Mouse (Mus musculus): ENCODE results near the gene Prc1. TPM values are rescaled to one million over a fixed set of nuclear protein-coding genes. Genes with fewer than 3 reads are reported as not detected.
"Not testable (repeated sequence)": the region's sequence is repeated elsewhere in the genome, so short reads cannot be mapped to it uniquely, and the experiment has no call there.

Gene Prc1
- polyA plus RNA-seq, 1 experiment = 44.8 TPM

GRCm38 (mm10) chr7:80319846-80320496 is 25.7 kb downstream of the Prc1 start:
- TF ChIP-seq POLR2A (IDR thresholded peaks at IDR 0.05; ENCODE audit: control insufficient read depth, low read depth, low read length) = no peak
- TF ChIP-seq CTCF (IDR thresholded peaks at IDR 0.05; ENCODE audit: control insufficient read depth, insufficient read depth, insufficient replicate concordance, low read depth, low read length) = no peak
- peak overlapping the region; percentile 2 for H3K4me3 ChIP-seq (ENCODE audit: control insufficient read depth, low read depth, low read length)
- H3K27ac ChIP-seq (ENCODE audit: control insufficient read depth, insufficient read depth, low read depth, low read length) = no peak overlapping the region
- no peaks in the 10 kb centered on the region for H3K27me3 ChIP-seq (ENCODE audit: control insufficient read depth, insufficient read depth, low read length)
- H3K36me3 ChIP-seq (ENCODE audit: control insufficient read depth, insufficient read depth, low read length) = 0 out of 2 replicates have a peak, but pooled peaks cover 1% of the 10 kb centered on the region
- peaks cover under 1% of the 10 kb centered on the region; the same call in 1 of the 2 replicates for H3K4me1 ChIP-seq (ENCODE audit: control insufficient read depth, insufficient read depth, low read length)

- Histone ChIP-seq H3K4me1 (ENCODE audit: control insufficient read depth, insufficient read depth, low read length) (peaks cover 4% of the 10 kb centered on the region), H3K4me3 (ENCODE audit: control insufficient read depth, low read depth, low read length) (no peak overlapping the region), H3K27ac (ENCODE audit: control insufficient read depth, insufficient read depth, low read depth, low read length) (no peak overlapping the region), H3K36me3 (ENCODE audit: control insufficient read depth, insufficient read depth, low read length) (0 out of 2 replicates have a peak, but pooled peaks cover 1% of the 10 kb centered on the region), H3K27me3 (ENCODE audit: control insufficient read depth, insufficient read depth, low read length) (no peaks in the 10 kb centered on the region)
- TF ChIP-seq CTCF (IDR thresholded peaks at IDR 0.05; ENCODE audit: control insufficient read depth, insufficient read depth, insufficient replicate concordance, low read depth, low read length) (no peak), POLR2A (IDR thresholded peaks at IDR 0.05; ENCODE audit: control insufficient read depth, low read depth, low read length) (no peak)
These were observed 29.1 kb downstream of the Prc1 start for GRCm38 (mm10) chr7:80323336-80323735.

GRCm38 (mm10) chr7:80324043-80324815 is 30.0 kb downstream of the Prc1 start, which contains the start of gene Rccd1:
Gene Rccd1 (minus strand): TSS chr7:80324454.
- TF ChIP-seq CTCF (IDR thresholded peaks at IDR 0.05; ENCODE audit: control insufficient read depth, insufficient read depth, insufficient replicate concordance, low read depth, low read length) (no peak), POLR2A (IDR thresholded peaks at IDR 0.05; ENCODE audit: control insufficient read depth, low read depth, low read length) (peak; percentile 92)
- H3K36me3 ChIP-seq (ENCODE audit: control insufficient read depth, insufficient read depth, low read length) = 0 out of 2 replicates have a peak, but pooled peaks cover 1% of the 10 kb centered on the region
- H3K27me3 ChIP-seq (ENCODE audit: control insufficient read depth, insufficient read depth, low read length) = no peaks in the 10 kb centered on the region
- H3K4me1 ChIP-seq (ENCODE audit: control insufficient read depth, insufficient read depth, low read length) = peaks cover 4% of the 10 kb centered on the region
- peak within 1 kb of the TSS; percentile 99 for H3K27ac ChIP-seq (ENCODE audit: control insufficient read depth, insufficient read depth, low read depth, low read length)
- peak within 1 kb of the TSS; percentile 98 for H3K4me3 ChIP-seq (ENCODE audit: control insufficient read depth, low read depth, low read length)

- not testable (repeated sequence) for H3K4me3 ChIP-seq (ENCODE audit: control insufficient read depth, low read depth, low read length); H3K27ac ChIP-seq (ENCODE audit: control insufficient read depth, insufficient read depth, low read depth, low read length); H3K4me1 ChIP-seq (ENCODE audit: control insufficient read depth, insufficient read depth, low read length); H3K36me3 ChIP-seq (ENCODE audit: control insufficient read depth, insufficient read depth, low read length); H3K27me3 ChIP-seq (ENCODE audit: control insufficient read depth, insufficient read depth, low read length)
These were observed 30.5 kb downstream of the Prc1 start for GRCm38 (mm10) chr7:80324816-80325119.

GRCm38 (mm10) chr7:80325292-80325868 is 31.1 kb downstream of the Prc1 start:
- Histone ChIP-seq H3K36me3 (ENCODE audit: control insufficient read depth, insufficient read depth, low read length) (0 out of 2 replicates have a peak, but pooled peaks cover 1% of the 10 kb centered on the region), H3K4me1 (ENCODE audit: control insufficient read depth, insufficient read depth, low read length) (peaks cover 4% of the 10 kb centered on the region), H3K4me3 (ENCODE audit: control insufficient read depth, low read depth, low read length) (no peak overlapping the region), H3K27ac (ENCODE audit: control insufficient read depth, insufficient read depth, low read depth, low read length) (no peak overlapping the region), H3K27me3 (ENCODE audit: control insufficient read depth, insufficient read depth, low read length) (no peaks in the 10 kb centered on the region)
- TF ChIP-seq POLR2A (IDR thresholded peaks at IDR 0.05; ENCODE audit: control insufficient read depth, low read depth, low read length) = no peak
- no peak for TF ChIP-seq CTCF (IDR thresholded peaks at IDR 0.05; ENCODE audit: control insufficient read depth, insufficient read depth, insufficient replicate concordance, low read depth, low read length)

- no peaks in the 10 kb centered on the region for H3K27me3 ChIP-seq (ENCODE audit: control insufficient read depth, insufficient read depth, low read length)
- H3K36me3 ChIP-seq (ENCODE audit: control insufficient read depth, insufficient read depth, low read length) = 0 out of 2 replicates have a peak, but pooled peaks cover 1% of the 10 kb centered on the region
- no peak overlapping the region for H3K27ac ChIP-seq (ENCODE audit: control insufficient read depth, insufficient read depth, low read depth, low read length)
- H3K4me3 ChIP-seq (ENCODE audit: control insufficient read depth, low read depth, low read length) = no peak overlapping the region
- TF ChIP-seq CTCF (IDR thresholded peaks at IDR 0.05; ENCODE audit: control insufficient read depth, insufficient read depth, insufficient replicate concordance, low read depth, low read length) (no peak; the same call in 1 of the 2 replicates), POLR2A (IDR thresholded peaks at IDR 0.05; ENCODE audit: control insufficient read depth, low read depth, low read length) (no peak)
- H3K4me1 ChIP-seq (ENCODE audit: control insufficient read depth, insufficient read depth, low read length) = peaks cover 4% of the 10 kb centered on the region
These were observed 31.8 kb downstream of the Prc1 start for GRCm38 (mm10) chr7:80326076-80326475.

- no peak overlapping the region for H3K4me3 ChIP-seq (ENCODE audit: control insufficient read depth, low read depth, low read length)
- H3K36me3 ChIP-seq (ENCODE audit: control insufficient read depth, insufficient read depth, low read length) = 0 out of 2 replicates have a peak, but pooled peaks cover 1% of the 10 kb centered on the region
- H3K27ac ChIP-seq (ENCODE audit: control insufficient read depth, insufficient read depth, low read depth, low read length) = no peak overlapping the region
- peaks cover 2% of the 10 kb centered on the region for H3K4me1 ChIP-seq (ENCODE audit: control insufficient read depth, insufficient read depth, low read length)
- no peaks in the 10 kb centered on the region for H3K27me3 ChIP-seq (ENCODE audit: control insufficient read depth, insufficient read depth, low read length)
- TF ChIP-seq CTCF (IDR thresholded peaks at IDR 0.05; ENCODE audit: control insufficient read depth, insufficient read depth, insufficient replicate concordance, low read depth, low read length) (no peak), POLR2A (IDR thresholded peaks at IDR 0.05; ENCODE audit: control insufficient read depth, low read depth, low read length) (no peak)
These were observed 36.0 kb downstream of the Prc1 start for GRCm38 (mm10) chr7:80330278-80330677.

Measured in testis, adult 2 months (tissue).